Mouse (Mus musculus): Measurements from ENCODE around the gene Enpep. TPM values are rescaled to one million over a fixed set of nuclear protein-coding genes. Genes with fewer than 3 reads are reported as not detected.

Gene Enpep
- polyA plus RNA-seq, 1 experiment from 2014 or later: 40.4 TPM

DNA sequence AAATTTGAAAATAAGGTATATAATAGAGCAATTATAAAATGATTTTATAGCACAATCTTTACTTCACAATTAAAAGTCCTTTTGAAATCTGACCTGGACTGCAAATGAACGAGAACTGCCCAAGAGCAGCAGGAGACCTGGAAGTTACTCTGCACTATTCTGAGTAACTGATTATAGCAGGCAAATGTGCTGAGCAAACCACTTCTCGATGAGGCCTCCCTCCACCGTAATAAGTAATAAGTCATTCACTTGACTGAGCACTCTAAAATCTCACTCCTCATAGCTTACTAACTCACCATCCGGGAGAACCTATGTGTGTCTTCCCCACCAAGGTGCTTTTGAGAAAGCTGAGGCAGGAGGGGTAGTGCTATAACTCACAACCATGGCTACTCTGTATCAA lies 4.5 kb downstream of the Enpep start:
- Histone ChIP-seq H3K4me1 (replicated peaks; ENCODE audit: control insufficient read depth, insufficient read depth, low read length) (peaks cover 11% of the 10 kb centered on the region), H3K27ac (ENCODE audit: low read depth) (no peak overlapping the region), H3K27me3 (replicated peaks; ENCODE audit: control insufficient read depth, insufficient read depth, low read length) (no peaks in the 10 kb centered on the region), H3K4me3 (ENCODE audit: low read depth, low read length) (no peak overlapping the region), H3K9me3 (ENCODE audit: control insufficient read depth, low read length) (no peaks in the 10 kb centered on the region), H3K4me2 (ENCODE audit: low read length) (no peak overlapping the region), H3K36me3 (ENCODE audit: control insufficient read depth, insufficient read depth, low read length) (no peaks in the 10 kb centered on the region), H3K9ac (ENCODE audit: low read length) (no peak overlapping the region)
- ATAC-seq (replicated peaks; ENCODE audit: low FRiP score, low TSS enrichment, low read depth): no peak
- no peak for DNase-seq (ENCODE audit: low spot score)
- WGBS: 70% methylated on average over 4 of the region's 4 CpGs

DNA sequence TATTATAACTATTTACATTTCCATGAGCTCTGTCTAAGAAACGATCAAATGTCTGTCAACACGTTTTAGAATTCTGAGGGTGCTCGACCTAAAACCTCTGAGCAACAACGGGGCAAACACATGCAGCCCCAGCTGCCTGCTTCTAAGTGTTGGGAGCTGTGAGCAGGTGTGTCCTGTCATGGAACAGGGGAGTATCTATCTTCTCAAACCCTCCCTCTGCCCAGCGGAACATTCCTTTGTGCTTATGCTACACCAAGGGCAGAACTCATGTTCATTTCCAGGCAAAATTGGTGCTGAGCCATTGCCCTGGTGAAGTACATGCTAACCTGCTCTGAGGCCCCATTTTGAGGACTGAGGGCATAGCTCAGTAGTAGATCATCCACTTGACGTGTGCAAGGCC lies 10.9 kb downstream of the Enpep start:
- no peak overlapping the region for H3K4me3 ChIP-seq (ENCODE audit: low read depth, low read length)
- WGBS: 39% methylated on average over 6 of the region's 6 CpGs
- no peaks in the 10 kb centered on the region for H3K27me3 ChIP-seq (replicated peaks; ENCODE audit: control insufficient read depth, insufficient read depth, low read length)
- H3K36me3 ChIP-seq (ENCODE audit: control insufficient read depth, insufficient read depth, low read length): 0 out of 2 replicates have a peak, but pooled peaks cover 4% of the 10 kb centered on the region
- DNase-seq (ENCODE audit: low spot score): no peak
- H3K4me1 ChIP-seq (replicated peaks; ENCODE audit: control insufficient read depth, insufficient read depth, low read length): peaks cover 7% of the 10 kb centered on the region; the same call in 1 of the 2 replicates
- ATAC-seq (replicated peaks; ENCODE audit: low FRiP score, low TSS enrichment, low read depth): no peak
- no peak overlapping the region for H3K9ac ChIP-seq (ENCODE audit: low read length)
- no peak overlapping the region for H3K27ac ChIP-seq (ENCODE audit: low read depth)
- H3K4me2 ChIP-seq (ENCODE audit: low read length): no peak overlapping the region
- H3K9me3 ChIP-seq (ENCODE audit: control insufficient read depth, low read length): no peaks in the 10 kb centered on the region

DNA sequence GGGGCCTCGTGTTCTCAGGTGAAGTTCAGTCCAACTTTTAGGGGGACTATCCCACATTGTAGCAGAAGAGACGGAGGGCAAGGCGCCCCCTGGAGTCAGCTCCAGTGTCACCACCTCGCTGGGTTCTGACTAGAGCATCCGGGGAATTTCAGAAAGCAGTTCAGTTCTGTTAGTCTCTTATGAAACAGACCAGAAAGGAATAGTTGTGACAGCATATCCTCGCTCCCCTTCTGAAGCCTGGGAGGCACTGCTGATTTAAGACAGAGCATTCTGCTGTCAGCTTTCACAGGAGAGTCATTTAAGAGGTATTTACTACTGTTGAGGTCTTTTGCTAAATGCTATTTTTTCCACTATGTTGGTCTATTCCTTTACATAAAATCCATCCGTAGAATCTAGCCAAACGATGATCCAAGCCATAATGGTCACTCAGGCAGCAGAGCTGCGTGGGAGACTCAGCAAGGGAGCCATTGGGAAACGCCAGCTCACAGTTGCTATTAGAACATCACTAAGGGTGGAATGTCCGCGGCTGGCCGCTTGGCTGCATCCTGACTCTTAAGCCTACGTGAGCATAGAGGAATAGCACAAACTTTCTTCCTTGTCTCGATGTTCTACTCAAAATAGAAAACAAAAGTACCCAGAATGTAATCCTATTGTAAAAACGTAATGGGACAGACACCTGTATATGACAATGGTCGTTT lies 15.3 kb downstream of the Enpep start:
- no peak overlapping the region for H3K9ac ChIP-seq (ENCODE audit: low read length)
- peaks cover 7% of the 10 kb centered on the region; the same call in 1 of the 2 replicates for H3K4me1 ChIP-seq (replicated peaks; ENCODE audit: control insufficient read depth, insufficient read depth, low read length)
- no peak overlapping the region for H3K4me2 ChIP-seq (ENCODE audit: low read length)
- no peaks in the 10 kb centered on the region for H3K9me3 ChIP-seq (ENCODE audit: control insufficient read depth, low read length)
- no peaks in the 10 kb centered on the region for H3K27me3 ChIP-seq (replicated peaks; ENCODE audit: control insufficient read depth, insufficient read depth, low read length)
- H3K36me3 ChIP-seq (ENCODE audit: control insufficient read depth, insufficient read depth, low read length): 0 out of 2 replicates have a peak, but pooled peaks cover 4% of the 10 kb centered on the region
- DNase-seq (ENCODE audit: low spot score): no peak
- no peak overlapping the region for H3K27ac ChIP-seq (ENCODE audit: low read depth)
- 73% methylated on average over 17 of the region's 17 CpGs for WGBS
- H3K4me3 ChIP-seq (ENCODE audit: low read depth, low read length): no peak overlapping the region
- no peak for ATAC-seq (replicated peaks; ENCODE audit: low FRiP score, low TSS enrichment, low read depth)

DNA sequence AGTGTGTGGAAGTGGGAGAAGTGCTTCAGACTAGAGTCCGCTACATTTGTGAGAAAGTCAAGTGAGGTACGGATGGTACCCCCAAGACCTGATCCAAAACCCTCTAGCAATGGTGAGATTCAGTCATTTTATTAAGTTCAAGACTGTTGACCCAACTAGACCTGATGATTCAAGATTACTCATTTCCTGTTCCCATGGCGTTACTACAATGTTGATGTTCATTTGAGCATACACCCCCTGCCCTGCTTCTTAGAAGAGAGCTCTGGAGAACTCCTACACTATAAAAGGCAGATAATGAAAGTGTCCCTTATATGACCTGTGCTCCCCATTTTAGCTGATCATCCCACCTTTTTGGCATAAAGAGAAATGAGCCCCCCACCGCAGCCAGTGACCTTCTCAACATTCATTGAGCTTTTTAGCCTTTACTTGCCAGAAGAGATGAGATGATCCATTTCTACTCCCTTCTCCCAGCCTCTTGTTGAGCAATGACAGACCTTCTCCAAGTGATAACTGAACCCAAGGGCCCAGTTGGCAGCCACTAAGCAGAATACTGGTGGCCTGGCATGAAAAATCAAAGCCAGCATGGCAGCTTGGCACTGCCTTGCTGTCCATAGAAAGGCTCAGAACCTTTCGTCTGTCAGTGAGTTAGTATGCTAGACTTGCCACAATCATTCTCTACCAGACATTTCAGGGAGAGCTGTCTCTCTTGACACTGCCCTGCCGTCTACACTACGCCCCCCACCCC lies 18.7 kb downstream of the Enpep start:
- ATAC-seq (replicated peaks; ENCODE audit: low FRiP score, low TSS enrichment, low read depth) (no peak), DNase-seq (ENCODE audit: low spot score) (no peak)
- no peak overlapping the region for H3K4me2 ChIP-seq (ENCODE audit: low read length)
- H3K4me3 ChIP-seq (ENCODE audit: low read depth, low read length): no peak overlapping the region
- no peaks in the 10 kb centered on the region for H3K4me1 ChIP-seq (replicated peaks; ENCODE audit: control insufficient read depth, insufficient read depth, low read length)
- H3K9me3 ChIP-seq (ENCODE audit: control insufficient read depth, low read length): no peaks in the 10 kb centered on the region
- H3K27ac ChIP-seq (ENCODE audit: low read depth): no peak overlapping the region
- no peak overlapping the region for H3K9ac ChIP-seq (ENCODE audit: low read length)
- 0 out of 2 replicates have a peak, but pooled peaks cover under 1% of the 10 kb centered on the region for H3K36me3 ChIP-seq (ENCODE audit: control insufficient read depth, insufficient read depth, low read length)
- H3K27me3 ChIP-seq (replicated peaks; ENCODE audit: control insufficient read depth, insufficient read depth, low read length): no peaks in the 10 kb centered on the region
- 85% methylated on average over 7 of the region's 7 CpGs for WGBS

DNA sequence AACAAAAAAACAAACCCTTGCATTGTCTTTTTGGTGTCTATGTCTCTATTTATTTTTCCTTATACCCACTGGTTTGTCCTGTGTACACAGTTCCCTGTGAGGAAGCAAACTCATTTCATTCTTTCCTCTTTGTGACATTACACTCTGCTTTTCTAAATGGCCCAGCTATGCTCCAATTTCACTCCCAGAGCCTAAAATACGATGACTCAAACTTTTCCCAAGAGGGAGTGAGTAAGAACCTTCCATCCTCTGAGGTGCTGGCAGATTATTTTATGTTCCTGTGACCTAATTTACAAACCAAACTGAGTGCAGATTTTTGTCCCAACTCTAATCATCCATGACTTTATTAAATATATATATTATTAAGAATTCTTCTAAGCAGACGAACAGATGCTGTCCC lies 19.3 kb downstream of the Enpep start:
- H3K9ac ChIP-seq (ENCODE audit: low read length): no peak overlapping the region
- ATAC-seq (replicated peaks; ENCODE audit: low FRiP score, low TSS enrichment, low read depth) (no peak), DNase-seq (ENCODE audit: low spot score) (no peak)
- H3K36me3 ChIP-seq (ENCODE audit: control insufficient read depth, insufficient read depth, low read length): no peaks in the 10 kb centered on the region
- no peak overlapping the region for H3K4me2 ChIP-seq (ENCODE audit: low read length)
- no peak overlapping the region for H3K4me3 ChIP-seq (ENCODE audit: low read depth, low read length)
- no peaks in the 10 kb centered on the region for H3K27me3 ChIP-seq (replicated peaks; ENCODE audit: control insufficient read depth, insufficient read depth, low read length)
- H3K9me3 ChIP-seq (ENCODE audit: control insufficient read depth, low read length): no peaks in the 10 kb centered on the region
- H3K27ac ChIP-seq (ENCODE audit: low read depth): no peak overlapping the region
- H3K4me1 ChIP-seq (replicated peaks; ENCODE audit: control insufficient read depth, insufficient read depth, low read length): no peaks in the 10 kb centered on the region
- WGBS: 85% methylated on average over 2 of the region's 2 CpGs

DNA sequence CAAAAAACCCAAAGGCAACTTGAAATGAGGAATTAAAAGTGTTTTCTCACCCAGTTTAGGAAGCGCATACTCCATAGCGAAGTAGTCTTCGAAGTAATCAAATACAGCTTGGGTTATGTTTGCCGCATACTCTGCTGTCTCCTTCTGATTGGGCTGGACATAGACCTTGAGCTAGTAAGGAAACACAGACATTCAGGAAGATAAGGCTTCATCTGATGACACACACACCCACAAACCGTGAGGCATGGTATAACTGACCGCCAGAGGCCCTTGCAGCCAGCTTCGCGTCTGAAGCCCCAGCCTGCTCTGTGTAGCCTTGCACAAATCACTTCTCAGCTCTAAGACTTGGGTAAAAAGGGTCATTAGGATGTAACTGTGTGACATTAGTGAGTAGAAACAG lies 20.0 kb downstream of the Enpep start:
- 90% methylated on average over 8 of the region's 8 CpGs for WGBS
- Histone ChIP-seq H3K4me3 (ENCODE audit: low read depth, low read length) (no peak overlapping the region), H3K9me3 (ENCODE audit: control insufficient read depth, low read length) (no peaks in the 10 kb centered on the region), H3K9ac (ENCODE audit: low read length) (no peak overlapping the region), H3K4me1 (replicated peaks; ENCODE audit: control insufficient read depth, insufficient read depth, low read length) (no peaks in the 10 kb centered on the region), H3K36me3 (ENCODE audit: control insufficient read depth, insufficient read depth, low read length) (no peaks in the 10 kb centered on the region), H3K27ac (ENCODE audit: low read depth) (no peak overlapping the region), H3K4me2 (ENCODE audit: low read length) (no peak overlapping the region), H3K27me3 (replicated peaks; ENCODE audit: control insufficient read depth, insufficient read depth, low read length) (no peaks in the 10 kb centered on the region)
- ATAC-seq (replicated peaks; ENCODE audit: low FRiP score, low TSS enrichment, low read depth) (no peak), DNase-seq (ENCODE audit: low spot score) (no peak)

DNA sequence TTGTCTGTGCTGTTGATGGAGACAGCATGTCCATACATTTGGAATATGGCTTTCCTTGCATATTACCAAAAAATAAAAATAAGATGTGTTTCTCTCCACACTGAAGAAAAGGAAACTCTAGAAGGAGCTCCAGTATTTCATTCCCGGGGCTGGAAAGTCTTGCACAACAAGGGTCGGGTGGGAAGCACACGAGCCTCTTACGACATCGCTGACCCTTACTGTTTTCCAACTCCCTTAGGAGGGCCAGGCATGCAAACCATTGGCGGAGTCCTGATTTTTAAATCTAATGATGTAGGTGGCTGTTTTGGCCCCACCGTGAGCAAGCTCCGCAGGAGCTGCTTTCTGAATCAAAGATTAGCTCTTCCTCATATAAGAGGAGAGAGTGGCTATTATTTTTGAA lies 20.6 kb downstream of the Enpep start:
- no peak for ATAC-seq (replicated peaks; ENCODE audit: low FRiP score, low TSS enrichment, low read depth)

DNA sequence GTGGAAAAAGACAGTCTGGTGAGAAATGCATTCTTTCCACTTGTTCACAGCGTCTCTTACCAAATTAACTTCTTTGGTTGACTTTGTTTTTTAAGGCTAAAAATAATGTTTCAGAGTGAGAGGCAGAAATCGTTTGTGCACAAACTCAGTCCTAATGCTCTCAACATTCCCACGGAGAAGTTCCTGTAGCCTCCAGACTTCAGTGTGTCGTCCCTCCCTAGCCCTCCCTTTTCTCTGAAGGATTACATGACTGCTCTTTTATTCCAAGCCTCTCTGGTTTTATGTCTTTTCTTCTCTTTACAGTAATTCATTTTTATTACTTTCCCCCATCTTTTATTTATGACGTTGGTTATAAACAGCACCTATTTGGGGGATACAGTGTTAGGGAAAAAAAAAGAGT lies 22.6 kb downstream of the Enpep start:
- H3K9ac ChIP-seq (ENCODE audit: low read length): no peak overlapping the region
- H3K4me3 ChIP-seq (ENCODE audit: low read depth, low read length): no peak overlapping the region
- 42% methylated on average over 5 of the region's 5 CpGs for WGBS
- H3K4me1 ChIP-seq (replicated peaks; ENCODE audit: control insufficient read depth, insufficient read depth, low read length): no peaks in the 10 kb centered on the region
- H3K27ac ChIP-seq (ENCODE audit: low read depth): no peak overlapping the region
- no peaks in the 10 kb centered on the region for H3K27me3 ChIP-seq (replicated peaks; ENCODE audit: control insufficient read depth, insufficient read depth, low read length)
- no peak overlapping the region for H3K4me2 ChIP-seq (ENCODE audit: low read length)
- H3K36me3 ChIP-seq (ENCODE audit: control insufficient read depth, insufficient read depth, low read length): no peaks in the 10 kb centered on the region
- DNase-seq (ENCODE audit: low spot score): no peak
- no peak for ATAC-seq (replicated peaks; ENCODE audit: low FRiP score, low TSS enrichment, low read depth)
- H3K9me3 ChIP-seq (ENCODE audit: control insufficient read depth, low read length): no peaks in the 10 kb centered on the region

More for the DNA sequence above, 20.6 kb downstream of the Enpep start:
- H3K9ac ChIP-seq (ENCODE audit: low read length): no peak overlapping the region
- no peak overlapping the region for H3K27ac ChIP-seq (ENCODE audit: low read depth)
- H3K4me3 ChIP-seq (ENCODE audit: low read depth, low read length): no peak overlapping the region
- no peak for DNase-seq (ENCODE audit: low spot score)
- no peaks in the 10 kb centered on the region for H3K36me3 ChIP-seq (ENCODE audit: control insufficient read depth, insufficient read depth, low read length)
- no peaks in the 10 kb centered on the region for H3K27me3 ChIP-seq (replicated peaks; ENCODE audit: control insufficient read depth, insufficient read depth, low read length)
- 85% methylated on average over 8 of the region's 8 CpGs for WGBS
- H3K4me2 ChIP-seq (ENCODE audit: low read length): no peak overlapping the region
- no peaks in the 10 kb centered on the region for H3K4me1 ChIP-seq (replicated peaks; ENCODE audit: control insufficient read depth, insufficient read depth, low read length)
- no peaks in the 10 kb centered on the region for H3K9me3 ChIP-seq (ENCODE audit: control insufficient read depth, low read length)

DNA sequence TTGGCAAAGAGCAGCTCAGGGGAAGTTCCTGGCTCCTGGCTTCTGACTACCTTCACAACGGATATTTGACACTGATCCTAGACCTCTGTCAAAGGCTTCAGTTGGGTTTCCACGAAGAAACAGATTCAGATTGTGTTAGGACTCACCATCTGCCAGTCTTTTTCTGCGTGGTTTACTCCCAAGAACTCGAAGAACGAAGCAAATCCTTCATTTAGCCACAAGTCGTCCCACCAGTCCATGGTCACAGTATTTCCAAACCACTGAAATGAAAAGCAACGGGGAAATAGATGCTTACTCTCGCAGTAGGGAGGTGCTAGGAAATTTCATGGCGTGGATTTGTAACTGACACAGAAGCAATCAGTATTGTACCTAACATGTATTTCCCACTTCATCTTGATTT lies 23.6 kb downstream of the Enpep start:
- no peak overlapping the region for H3K27ac ChIP-seq (ENCODE audit: low read depth)
- H3K36me3 ChIP-seq (ENCODE audit: control insufficient read depth, insufficient read depth, low read length): no peaks in the 10 kb centered on the region
- 68% methylated on average over 9 of the region's 9 CpGs for WGBS
- H3K4me2 ChIP-seq (ENCODE audit: low read length): no peak overlapping the region
- H3K9me3 ChIP-seq (ENCODE audit: control insufficient read depth, low read length): no peaks in the 10 kb centered on the region
- no peaks in the 10 kb centered on the region for H3K27me3 ChIP-seq (replicated peaks; ENCODE audit: control insufficient read depth, insufficient read depth, low read length)
- H3K4me3 ChIP-seq (ENCODE audit: low read depth, low read length): no peak overlapping the region
- ATAC-seq (replicated peaks; ENCODE audit: low FRiP score, low TSS enrichment, low read depth) (no peak), DNase-seq (ENCODE audit: low spot score) (no peak)
- H3K4me1 ChIP-seq (replicated peaks; ENCODE audit: control insufficient read depth, insufficient read depth, low read length): no peaks in the 10 kb centered on the region
- no peak overlapping the region for H3K9ac ChIP-seq (ENCODE audit: low read length)
